Mouse (Mus musculus) induced T-regulatory cell, adult 2 months (primary cell): ENCODE results near the gene Zdhhc12.
"Not testable (repeated sequence)": the region's sequence is repeated elsewhere in the genome, so short reads cannot be mapped to it uniquely, and the experiment has no call there.

Source experiments
- DNase-seq: peaks from one replicate; pipeline ENCODE4 v3.0.0-alpha.2; 2012; ENCODE audit warnings: low read depth

Zdhhc12 gene

DNA sequence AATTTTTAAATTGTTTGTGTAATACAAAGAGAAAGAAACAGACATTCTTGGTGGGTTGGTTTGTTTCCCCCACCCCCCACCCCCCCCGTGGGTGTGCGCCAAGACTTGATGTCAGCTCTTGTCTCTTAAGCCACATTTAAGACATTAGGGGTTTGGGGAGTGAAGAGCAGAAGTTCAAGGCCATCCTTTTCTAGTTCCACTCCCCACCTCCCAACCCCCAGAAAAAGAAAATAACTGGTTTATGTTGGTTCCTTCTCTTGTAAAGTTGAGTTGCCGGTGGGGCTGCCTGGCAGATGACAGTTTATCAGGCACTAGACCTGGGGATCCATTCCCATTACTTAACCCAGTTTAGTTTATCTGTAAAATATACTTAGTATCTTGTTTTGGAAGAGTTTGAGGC, 29.1 kb downstream of the Zdhhc12 start:
- peak; percentile 38 for DNase-seq

DNA sequence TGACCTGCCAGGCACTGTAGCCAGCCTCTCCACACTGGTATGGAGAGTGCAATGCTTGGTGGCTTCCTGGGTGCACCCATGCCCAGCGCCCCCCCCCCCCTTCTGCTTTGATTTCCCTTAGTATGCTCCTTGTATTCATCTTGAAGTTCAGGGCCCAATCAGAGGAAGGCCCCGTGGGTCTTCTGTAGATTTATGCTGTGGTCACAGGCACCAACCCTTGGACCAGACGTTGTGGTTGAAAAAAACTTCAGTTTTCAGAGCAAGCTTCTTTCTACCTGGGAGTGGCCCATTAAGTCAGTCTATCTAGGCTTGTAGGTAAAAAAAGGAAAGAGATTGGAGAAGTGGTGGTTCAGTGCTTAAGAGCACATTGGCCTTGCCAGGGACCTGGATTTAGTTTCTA, 29.7 kb downstream of the Zdhhc12 start:
- DNase-seq: peak; percentile 60

DNA sequence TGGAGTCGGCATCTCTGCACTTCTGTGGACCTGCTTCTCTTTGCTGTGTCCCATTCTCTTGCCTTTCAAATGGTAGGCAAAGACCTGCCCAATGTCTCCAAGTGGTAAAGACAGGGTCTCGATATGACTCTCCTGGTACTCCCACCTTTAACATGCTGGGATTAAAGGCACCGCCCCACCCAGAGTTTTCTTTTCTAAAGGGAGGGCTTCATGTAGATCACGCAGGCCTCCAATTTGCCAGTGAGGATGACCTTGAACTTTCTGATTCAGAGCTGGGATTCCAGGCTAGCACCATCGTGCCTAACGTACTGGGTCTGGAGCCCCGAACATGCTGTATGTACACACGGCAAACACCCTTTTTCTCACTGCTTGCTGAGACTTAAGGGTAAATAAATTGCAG, 30.2 kb downstream of the Zdhhc12 start:
- peak; percentile 45 for DNase-seq

DNA sequence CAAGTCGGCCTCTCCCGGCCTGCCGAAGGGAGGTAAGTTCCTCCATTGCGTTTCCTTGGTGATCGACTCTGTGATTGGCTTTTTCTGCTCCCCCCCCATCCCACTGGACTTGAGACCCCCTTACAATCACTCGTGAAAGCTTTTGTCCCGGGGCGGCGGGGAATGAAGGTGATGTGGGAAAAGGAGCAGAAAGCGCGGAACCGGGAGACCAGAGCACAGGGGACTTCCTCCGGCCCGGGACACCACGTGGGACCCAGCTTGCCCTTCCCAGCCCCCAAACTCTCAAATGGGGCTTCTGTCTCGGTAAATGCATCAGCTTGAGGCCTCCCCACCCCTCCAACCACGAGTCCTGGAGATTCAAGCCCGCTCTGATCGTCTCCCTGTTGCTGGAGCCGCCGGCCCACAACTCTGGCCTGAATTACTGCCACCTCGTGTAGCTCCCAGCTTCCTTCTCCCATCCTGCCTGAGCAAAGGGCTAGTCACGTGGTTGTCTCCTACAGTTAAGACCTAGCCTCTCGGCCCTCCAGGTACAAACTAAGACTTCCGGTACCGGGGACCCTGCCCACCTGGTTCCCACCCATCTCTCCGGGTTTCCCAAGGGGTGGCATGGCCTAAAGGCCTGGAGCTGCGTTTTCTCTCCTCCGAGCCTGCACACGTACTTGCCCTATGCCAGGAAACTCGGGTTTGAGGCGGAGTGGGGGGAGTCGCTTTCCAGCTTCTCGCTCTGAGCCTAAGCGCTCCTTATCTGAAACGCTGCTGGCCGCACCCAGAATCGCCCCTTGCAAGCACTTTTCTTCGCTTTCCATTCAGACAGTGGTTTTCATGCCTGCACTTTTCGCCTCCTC, 31.0 kb downstream of the Zdhhc12 start:
- DNase-seq: peak; percentile 74

DNA sequence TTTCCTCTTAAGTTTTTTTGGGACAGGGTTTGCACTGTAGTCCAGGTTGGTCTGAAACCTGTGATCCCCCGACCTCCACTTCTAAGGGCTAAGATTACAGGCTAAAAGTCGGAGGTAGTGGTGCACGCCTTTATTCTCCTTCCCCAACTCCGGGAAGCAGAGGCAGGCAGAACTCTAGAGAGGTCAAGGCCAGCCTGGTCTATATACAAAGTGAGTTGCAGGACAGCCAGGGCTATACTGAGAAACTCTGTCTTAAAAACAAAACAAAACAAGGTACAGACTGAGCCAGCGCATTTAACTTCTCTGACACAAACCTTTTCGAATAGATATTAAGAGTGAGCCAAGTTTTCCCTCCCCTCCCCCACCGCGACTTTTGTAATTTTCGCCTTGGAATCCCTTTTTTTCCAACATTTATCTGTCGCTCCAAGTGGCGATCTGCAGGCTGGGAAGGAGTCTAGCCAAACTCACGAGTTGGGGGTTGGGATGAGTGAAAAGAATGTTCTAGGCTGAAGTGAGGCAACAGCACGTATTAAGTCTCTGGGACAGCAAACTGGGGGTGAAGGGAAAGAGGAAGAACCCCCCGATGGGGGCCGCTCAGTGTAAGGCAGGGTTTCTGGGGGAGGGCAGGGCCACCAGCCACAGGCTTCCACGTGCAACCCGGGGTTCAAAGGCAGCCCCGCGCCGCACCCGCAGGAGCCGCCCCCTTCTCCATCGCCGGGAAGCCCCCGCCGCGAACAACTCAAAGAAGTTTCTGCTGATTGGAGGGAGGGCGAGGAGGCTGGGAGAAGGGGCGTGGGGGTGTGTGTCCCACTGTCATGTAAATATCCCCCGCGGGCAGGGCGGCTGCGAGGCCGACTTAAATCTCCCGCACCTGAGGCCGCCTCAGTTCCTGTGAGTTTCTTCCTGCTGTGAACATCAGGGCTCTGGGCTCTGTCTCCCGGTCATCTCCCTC, 32.0 kb downstream of the Zdhhc12 start:
- peak; percentile 83 for DNase-seq

DNA sequence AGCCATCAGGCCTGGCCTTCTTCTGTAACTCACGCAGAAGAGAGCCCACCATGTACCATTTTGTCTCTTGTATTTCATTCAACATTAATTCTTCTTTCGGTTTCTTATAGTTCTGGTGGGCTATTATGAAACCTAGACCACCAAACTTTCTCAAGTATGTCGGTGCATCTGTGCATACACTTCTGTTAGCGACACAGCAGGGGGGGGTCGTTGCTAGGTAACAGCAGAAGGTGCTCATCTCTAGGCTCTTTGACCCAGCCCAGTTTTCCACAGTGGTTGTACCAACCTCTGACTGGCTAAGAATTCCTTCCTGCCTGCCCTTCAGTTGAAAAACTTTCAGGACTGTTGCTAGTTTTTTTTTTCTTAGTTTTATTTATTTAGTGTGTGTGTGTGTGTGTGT, 35.0 kb downstream of the Zdhhc12 start:
- DNase-seq: no peak

- DNase-seq: peak; percentile 44
Observed at GRCm38 (mm10) chr2:30057223-30057904, 36.1 kb downstream of the Zdhhc12 start, which contains the start of gene Set. Set (plus strand) TSS chr2:30057378.

GRCm38 (mm10) chr2:30056736-30057135, 36.7 kb downstream of the Zdhhc12 start:
- DNase-seq: no peak

DNA sequence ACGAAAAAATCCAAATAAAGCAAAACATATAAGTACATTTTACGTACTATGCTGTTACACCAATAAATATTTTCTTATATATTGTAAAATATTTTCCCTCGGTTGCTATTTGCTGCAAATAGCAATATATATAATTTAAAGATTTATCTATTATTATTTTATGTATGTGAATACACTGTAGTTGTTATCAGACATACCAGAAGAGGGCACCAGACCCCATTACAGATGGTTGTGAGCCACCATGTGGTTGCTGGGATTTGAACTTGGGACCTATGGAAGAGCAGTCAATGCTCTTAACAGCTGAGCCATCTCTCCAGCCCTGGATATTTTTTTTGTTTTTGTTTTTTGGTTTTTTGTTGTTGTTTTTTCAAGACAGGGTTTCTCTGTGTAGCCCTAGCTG, 38.1 kb downstream of the Zdhhc12 start:
- not testable (repeated sequence) for DNase-seq

DNA sequence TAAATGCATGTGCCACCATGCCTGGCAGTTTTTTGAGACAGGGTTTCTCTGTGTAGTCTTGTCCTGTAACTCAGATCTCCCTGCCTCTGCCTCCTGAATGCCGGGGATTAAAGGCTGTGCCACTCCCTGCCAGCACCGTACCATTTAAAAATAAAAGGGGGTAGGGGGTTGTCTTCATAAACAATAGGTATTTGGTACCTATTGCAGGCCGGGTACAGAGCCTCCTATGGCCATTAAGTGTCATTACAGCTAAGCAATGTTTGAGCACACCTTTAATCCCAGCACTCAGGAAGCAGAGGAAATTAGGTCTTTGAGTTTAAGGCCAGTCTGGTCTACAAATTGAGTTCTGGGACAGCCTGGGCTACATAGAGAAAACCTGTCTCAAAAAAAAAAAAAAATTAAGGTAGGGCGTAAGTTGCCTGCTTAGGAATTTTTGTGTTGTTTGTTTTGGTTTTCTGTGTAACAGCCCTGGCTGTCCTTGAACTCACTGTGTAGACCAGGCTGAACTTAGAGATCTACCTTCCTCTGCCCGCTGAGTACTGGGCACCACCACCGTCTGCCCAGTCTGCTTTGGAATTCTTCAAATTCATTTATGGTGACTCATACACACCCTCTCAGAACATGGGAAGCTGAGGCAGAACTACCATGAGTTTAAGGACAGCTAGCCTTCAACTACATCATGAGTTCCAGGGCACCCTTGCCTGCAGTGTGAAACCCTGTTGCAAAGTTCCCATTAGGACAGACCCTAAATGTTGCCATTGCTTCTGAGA, 41.3 kb downstream of the Zdhhc12 start:
- peak; percentile 66 for DNase-seq

DNA sequence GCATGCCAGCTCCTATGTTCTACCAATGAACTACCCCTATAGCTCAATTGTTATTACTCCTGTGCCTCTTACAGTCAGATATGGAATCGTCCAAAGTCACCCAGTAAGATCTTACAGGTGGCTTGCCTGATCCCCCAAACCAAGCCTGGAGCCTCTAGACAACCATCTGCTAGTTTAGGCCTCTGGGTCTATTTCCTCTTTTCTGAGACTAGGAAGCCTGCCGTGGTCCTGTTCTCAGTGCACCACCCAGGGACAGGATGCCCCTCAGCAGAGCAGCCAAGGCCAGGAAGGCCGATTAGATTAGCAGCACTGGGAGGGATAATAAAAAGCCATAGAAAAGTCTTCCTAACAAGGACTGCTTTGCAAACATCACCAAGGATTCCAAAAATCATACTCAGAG, 43.6 kb downstream of the Zdhhc12 start:
- no peak for DNase-seq

DNA sequence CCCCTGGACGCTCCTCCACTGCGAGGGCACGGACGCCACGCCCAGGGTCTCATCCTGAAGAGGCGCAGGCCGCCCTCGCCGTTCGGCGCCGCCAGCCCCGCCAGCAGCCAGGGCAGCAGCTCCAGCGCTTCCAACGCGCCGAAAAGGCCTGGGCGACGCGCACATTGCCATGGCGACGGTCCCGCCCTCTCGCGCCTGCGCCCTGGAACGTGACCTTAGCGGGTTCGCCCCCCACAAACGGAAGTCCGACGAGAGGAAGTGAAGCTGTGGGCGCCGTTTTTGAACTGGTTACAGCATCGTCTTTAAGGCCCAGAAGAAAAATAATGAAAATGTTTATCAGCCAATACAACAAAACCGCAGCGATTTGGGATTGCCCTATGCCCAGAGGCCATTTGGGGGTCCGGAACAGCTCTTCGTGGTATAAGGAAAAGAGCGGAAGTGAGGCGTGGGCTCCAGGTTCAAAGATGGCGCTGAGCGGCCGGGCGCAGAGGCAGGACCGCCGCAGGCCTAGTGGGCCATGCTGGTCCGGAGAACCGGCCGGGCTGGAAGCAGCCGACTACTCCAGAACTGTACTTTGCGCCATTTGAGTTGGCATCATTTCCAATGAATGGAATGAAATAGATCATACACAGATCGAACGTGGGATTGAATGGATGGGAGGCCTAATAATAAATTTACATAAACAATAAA, 44.6 kb downstream of the Zdhhc12 start, which contains the start of gene Wdr34:
Gene Wdr34, minus strand, starts transcription at position 183 of the 690 bp plus-strand sequence.
- peak; percentile 99 for DNase-seq

DNA sequence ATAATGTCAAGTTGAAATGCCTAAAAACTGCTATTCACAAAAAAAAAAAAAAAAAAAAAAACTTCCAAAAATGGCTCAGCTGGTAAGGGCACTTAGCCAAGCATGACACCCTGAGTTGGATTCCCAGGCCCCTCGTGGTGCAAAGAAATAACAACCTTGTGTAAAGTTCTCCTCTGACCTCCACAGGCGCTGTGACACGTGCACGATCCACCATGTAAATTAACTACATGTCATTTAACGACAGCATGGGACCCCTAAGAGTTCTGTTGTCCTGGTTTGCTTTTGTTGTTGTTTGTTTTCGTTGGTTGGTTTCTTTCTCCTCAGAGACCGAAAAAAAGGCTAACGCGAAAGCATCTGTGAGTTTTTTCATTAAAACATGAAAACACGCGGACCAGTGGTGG, 45.3 kb downstream of the Zdhhc12 start:
- DNase-seq: no peak

DNA sequence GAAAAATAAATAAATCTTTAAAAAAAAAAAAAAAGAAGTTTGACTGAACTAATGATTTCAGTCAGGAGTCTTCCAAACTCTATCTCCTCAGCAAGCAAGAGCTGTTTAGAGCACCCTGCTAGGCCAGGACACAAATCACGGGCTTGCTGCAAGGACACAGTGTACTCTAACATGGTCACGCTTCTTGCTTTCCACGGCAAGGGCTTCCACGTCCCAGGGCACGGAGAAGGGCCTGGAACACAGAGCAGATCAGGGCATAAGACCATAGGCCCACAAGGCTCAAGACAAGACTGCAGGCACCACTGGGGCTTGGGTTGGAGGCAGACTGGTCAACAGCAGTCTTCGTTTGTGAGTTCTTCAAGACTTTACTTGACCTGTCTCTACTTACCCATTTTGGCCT, 46.3 kb downstream of the Zdhhc12 start:
- no peak for DNase-seq

- DNase-seq: no peak
Observed at GRCm38 (mm10) chr2:30044550-30044949, 48.9 kb downstream of the Zdhhc12 start.

DNA sequence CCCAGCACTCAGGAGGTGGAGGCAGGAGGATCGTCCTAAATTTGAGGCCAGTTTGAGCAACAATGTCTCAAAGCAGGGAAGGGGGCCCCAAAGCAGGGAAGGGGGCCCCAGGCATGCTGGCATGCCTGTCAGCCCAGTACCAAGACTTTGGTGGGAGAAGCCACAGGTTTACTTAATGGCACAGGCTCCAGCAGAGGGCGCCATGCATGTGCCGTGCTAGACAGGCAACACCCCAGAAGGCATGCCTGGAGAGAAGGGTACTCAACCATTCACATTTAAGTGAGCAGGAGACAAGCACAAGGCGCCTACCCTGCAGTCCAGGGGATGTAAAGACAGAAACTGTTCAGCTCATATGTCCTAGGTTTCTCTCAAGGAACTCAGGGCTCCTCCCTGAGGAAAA, 51.0 kb downstream of the Zdhhc12 start:
- DNase-seq: peak; percentile 86
